In the genomic region with DNA sequence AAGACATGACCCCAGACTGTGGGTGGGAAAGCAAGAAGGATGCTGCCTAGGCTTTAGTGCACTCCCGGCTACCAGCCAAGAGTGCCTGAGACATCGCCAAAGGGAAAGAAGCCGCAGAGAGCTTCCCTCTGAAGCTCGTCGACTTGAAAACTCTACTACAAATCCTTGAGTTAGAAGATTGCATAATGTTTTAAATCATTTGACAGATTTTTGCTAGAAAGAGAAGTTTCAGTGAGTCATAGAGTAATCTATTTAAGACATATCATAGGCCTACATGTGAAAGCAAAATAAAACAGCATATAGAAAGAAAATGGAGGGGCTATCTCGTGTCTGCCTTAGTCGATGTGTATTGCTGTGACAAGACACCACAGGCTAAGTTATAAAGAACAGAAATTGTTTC, we compare ENCODE assay signal across 27 mouse cellular contexts. TPM values are rescaled to one million over a fixed set of nuclear protein-coding genes. Genes with fewer than 3 reads are reported as not detected.
"Had no signal": no experiment of that assay in that cellular context is flagged by ENCODE, and none has a peak within 500 bp of the region (broad histone marks: within the 10 kb centered on the region; RNA-seq: fewer than 3 reads in every experiment).

No protein-coding gene starts in this region.

- H3K27ac ChIP-seq: limb, embryonic 10.5 days; limb, embryonic 13.5 days; liver, embryonic 12.5 days; liver, embryonic 15.5 days; lung, embryonic 15.5 days; midbrain, embryonic 10.5 days; midbrain, embryonic 13.5 days; neural tube, embryonic 13.5 days; stomach, postnatal 0 days had no signal

- ATAC-seq: liver, embryonic 12.5 days; midbrain, embryonic 13.5 days; midbrain, embryonic 16.5 days had no signal

- DNase-seq: kidney, adult 18-20 months; kidney, adult 9 months; kidney, postnatal 36 days; layer of hippocampus, postnatal 36 days; liver; lung, adult 18-20 months; lung, postnatal 10 days; lung, postnatal 36 days; retina, postnatal 1 day; right cerebral cortex, postnatal 4 days; thymus, adult 2 months; thymus, postnatal 14 days; thymus, postnatal 4 days had no signal

- H3K4me3 ChIP-seq: limb, embryonic 10.5 days; limb, embryonic 13.5 days; liver, embryonic 12.5 days; liver, embryonic 15.5 days; lung, embryonic 15.5 days; megakaryocyte, embryonic 14.5 days; midbrain, embryonic 10.5 days; midbrain, embryonic 13.5 days; myocyte; neural tube, embryonic 13.5 days had no signal

RNA-seq across cellular contexts. Expression of a gene that starts 16.5 kb away (rescaled TPM):
- total RNA-seq: monocyte, adult 5-6 weeks; neutrophil, adult 5-6 weeks had no signal
